Mouse (Mus musculus): Measurements from ENCODE around the gene Alox12b. TPM values are rescaled to one million over a fixed set of nuclear protein-coding genes. Genes with fewer than 3 reads are reported as not detected.

Gene Alox12b
- not detected for total RNA-seq (2022)

GRCm38 (mm10) chr11:69156800-69157199, at the start of gene Alox12b:
Alox12b (plus strand) TSS chr11:69156989.
- no peak for DNase-seq

GRCm38 (mm10) chr11:69107676-69108075, 49.1 kb upstream of the Alox12b start:
- no peak for DNase-seq

- DNase-seq: no peak
These were observed 48.6 kb upstream of the Alox12b start for GRCm38 (mm10) chr11:69108223-69108622.

GRCm38 (mm10) chr11:69109032-69109900, 47.5 kb upstream of the Alox12b start:
- DNase-seq: no peak

- peak; percentile 87 for DNase-seq
These were observed 46.3 kb upstream of the Alox12b start for GRCm38 (mm10) chr11:69110319-69111046.

GRCm38 (mm10) chr11:69111051-69111810, 45.6 kb upstream of the Alox12b start:
- DNase-seq: no peak

GRCm38 (mm10) chr11:69111865-69112264, 44.9 kb upstream of the Alox12b start:
- no peak for DNase-seq

- no peak for DNase-seq
These were observed 42.8 kb upstream of the Alox12b start for GRCm38 (mm10) chr11:69114018-69114417.

- DNase-seq: no peak
These were observed 42.2 kb upstream of the Alox12b start for GRCm38 (mm10) chr11:69114621-69115020.

GRCm38 (mm10) chr11:69116843-69117242, 39.9 kb upstream of the Alox12b start:
- no peak for DNase-seq

GRCm38 (mm10) chr11:69117737-69118695, 38.8 kb upstream of the Alox12b start:
- DNase-seq: no peak

- DNase-seq: no peak
These were observed 38.0 kb upstream of the Alox12b start for GRCm38 (mm10) chr11:69118765-69119164.

- DNase-seq: no peak
These were observed 37.2 kb upstream of the Alox12b start for GRCm38 (mm10) chr11:69119446-69120155.

GRCm38 (mm10) chr11:69120221-69121000, 36.4 kb upstream of the Alox12b start, which contains the start of gene Hes7:
Hes7 (plus strand) TSS chr11:69120404.
- DNase-seq: no peak

GRCm38 (mm10) chr11:69121001-69121740, 35.6 kb upstream of the Alox12b start:
- no peak for DNase-seq

- DNase-seq: no peak
These were observed 35.0 kb upstream of the Alox12b start for GRCm38 (mm10) chr11:69121741-69122335.

- peak; percentile 83 for DNase-seq
These were observed 34.3 kb upstream of the Alox12b start, which contains the start of gene 9130213A22Rik for GRCm38 (mm10) chr11:69122336-69122951. 9130213A22Rik (minus strand) TSS chr11:69122589.

- peak; percentile 88 for DNase-seq
These were observed 33.6 kb upstream of the Alox12b start for GRCm38 (mm10) chr11:69123056-69123692.

All from adrenal gland, adult 8-10 months (tissue).